16 mouse cellular contexts compared by ENCODE assay signal in genomic region chr12:40381173-40381801, GRCm38 (mm10).
DNase-seq lines count a peak whose midpoint lies in the region; ATAC-seq and TF ChIP-seq lines count a peak whose summit lies in the region.
"Had no signal": no experiment of that assay in that cellular context is flagged by ENCODE, and none has a peak within 500 bp of the region (broad histone marks: within the 10 kb centered on the region; RNA-seq: fewer than 3 reads in every experiment).

No protein-coding gene starts in this region.

- H3K9me3 ChIP-seq in forebrain, embryonic 11.5 days (ENCODE audit: control insufficient read depth, low read length), result no peaks in the 10 kb centered on the region
- no peaks in the 10 kb centered on the region for H3K9me3 ChIP-seq in midbrain, embryonic 15.5 days
- H3K9me3 ChIP-seq: embryonic facial prominence, embryonic 12.5 days; forebrain, embryonic 15.5 days; limb, embryonic 13.5 days had no signal

- no peaks in the 10 kb centered on the region for H3K36me3 ChIP-seq in forebrain, embryonic 11.5 days (ENCODE audit: control insufficient read depth, insufficient read depth, low read length)
- H3K36me3 ChIP-seq in midbrain, embryonic 15.5 days (replicated peaks), result no peaks in the 10 kb centered on the region
- H3K36me3 ChIP-seq: embryonic facial prominence, embryonic 12.5 days; forebrain, embryonic 15.5 days; limb, embryonic 13.5 days had no signal

- no peaks in the 10 kb centered on the region for H3K4me1 ChIP-seq in forebrain, embryonic 11.5 days (replicated peaks; ENCODE audit: control insufficient read depth, insufficient read depth, low read length)
- no peaks in the 10 kb centered on the region for H3K4me1 ChIP-seq in midbrain, embryonic 15.5 days
- H3K4me1 ChIP-seq: embryonic facial prominence, embryonic 12.5 days; limb, embryonic 13.5 days had no signal

- DNase-seq in layer of hippocampus, adult 2 months (ENCODE audit: low spot score in 2 of 2), result no peak
- DNase-seq in layer of hippocampus, postnatal 14 days (ENCODE audit: low spot score in 2 of 2), result no peak
- DNase-seq in CD4-positive, CD25-positive, alpha-beta regulatory T cell, adult 2 months (ENCODE audit: low read depth, low spot score), result peak; percentile 66
- no peak for DNase-seq in forebrain, embryonic 11.5 days (ENCODE audit: low spot score)
- DNase-seq in thymus, postnatal 0 days (ENCODE audit: low spot score), result no peak
- DNase-seq: cerebellum, adult 11 months; layer of hippocampus, adult 9-11 months; right cerebral cortex, postnatal 14 days had no signal

- no peak overlapping the region for H3K4me2 ChIP-seq in forebrain, embryonic 11.5 days (ENCODE audit: low read depth, low read length, severe bottlenecking)
- no peak overlapping the region for H3K4me2 ChIP-seq in midbrain, embryonic 15.5 days
- H3K4me2 ChIP-seq: embryonic facial prominence, embryonic 12.5 days; forebrain, embryonic 15.5 days; limb, embryonic 13.5 days; midbrain, embryonic 11.5 days had no signal

- peak overlapping the region; percentile 10; the same call in 1 of the 2 replicates for H3K4me3 ChIP-seq in layer of hippocampus, adult 2 months
- H3K4me3 ChIP-seq in forebrain, embryonic 11.5 days (ENCODE audit: low read depth, low read length), result no peak overlapping the region
- no peak overlapping the region for H3K4me3 ChIP-seq in midbrain, embryonic 15.5 days
- H3K4me3 ChIP-seq: embryonic facial prominence, embryonic 12.5 days; forebrain, embryonic 15.5 days; limb, embryonic 13.5 days had no signal

- H3K27ac ChIP-seq in layer of hippocampus, adult 2 months, result peak overlapping the region; percentile 78
- no peak overlapping the region for H3K27ac ChIP-seq in forebrain, embryonic 11.5 days (ENCODE audit: low read depth, low read length)
- H3K27ac ChIP-seq in midbrain, embryonic 15.5 days, result no peak overlapping the region
- H3K27ac ChIP-seq: embryonic facial prominence, embryonic 12.5 days; forebrain, embryonic 15.5 days; hindbrain, postnatal 0 days; limb, embryonic 13.5 days had no signal

- H3K27me3 ChIP-seq in forebrain, embryonic 11.5 days (ENCODE audit: control insufficient read depth, insufficient read depth, low read length), result no peaks in the 10 kb centered on the region
- no peaks in the 10 kb centered on the region for H3K27me3 ChIP-seq in midbrain, embryonic 15.5 days (replicated peaks)
- H3K27me3 ChIP-seq: embryonic facial prominence, embryonic 12.5 days; forebrain, embryonic 15.5 days; limb, embryonic 13.5 days had no signal

- TF ChIP-seq CTCF in layer of hippocampus, adult 2 months (conservative IDR thresholded peaks at IDR 0.05), result no peak

- ATAC-seq in activated CD4-positive, CD25-positive, alpha-beta regulatory T cell, adult 4 months, result peak; percentile 82
- peak; percentile 60 for ATAC-seq in megakaryocyte progenitor cell, adult 5-6 weeks (replicated peaks; ENCODE audit: poor library complexity)
- no peak for ATAC-seq in forebrain, embryonic 11.5 days (replicated peaks; ENCODE audit: low FRiP score)
- no peak for ATAC-seq in midbrain, embryonic 15.5 days (replicated peaks)
- ATAC-seq: forebrain, embryonic 15.5 days; hindbrain, postnatal 0 days had no signal

- 93% methylated on average over 10 of the region's 10 CpGs for WGBS in forebrain, embryonic 11.5 days
- 87% methylated on average over 10 of the region's 10 CpGs for WGBS in midbrain, embryonic 15.5 days

- H3K9ac ChIP-seq in forebrain, embryonic 11.5 days (ENCODE audit: low read length), result no peak overlapping the region
- no peak overlapping the region for H3K9ac ChIP-seq in midbrain, embryonic 15.5 days
- H3K9ac ChIP-seq: embryonic facial prominence, embryonic 12.5 days; forebrain, embryonic 15.5 days; limb, embryonic 13.5 days had no signal

Comparison
In these comparisons a context has a peak if more than half of its experiments do, and no peak if none do; other contexts are left out.
1. ATAC-seq: peak in activated CD4-positive, CD25-positive, alpha-beta regulatory T cell, adult 4 months (single experiment) and megakaryocyte progenitor cell, adult 5-6 weeks (single experiment); none in forebrain, embryonic 11.5 days (single experiment) and midbrain, embryonic 15.5 days (single experiment).